Mouse (Mus musculus) midbrain, embryonic 11.5 days (tissue): Measurements from ENCODE around the gene Zwilch. TPM values are rescaled to one million over a fixed set of nuclear protein-coding genes. Genes with fewer than 3 reads are reported as not detected.
"Not testable (repeated sequence)": the region's sequence is repeated elsewhere in the genome, so short reads cannot be mapped to it uniquely, and the experiment has no call there.

Experiments
- ATAC-seq: fragments of 200-750 bp; cut with Nextera tagmentation; 2 replicates; pipeline ENCODE4 v1.8.0; 2017; ENCODE audit warnings: moderate TSS enrichment, moderate library complexity; ENCODE audit not compliant: low FRiP score
- DNase-seq: peaks from one replicate; pipeline ENCODE4 v3.0.0; 2015; ENCODE audit warnings: low spot score; ENCODE audit errors: missing footprints
- H3K27ac ChIP-seq: fragments of 300-500 bp; sonication (generic); 2 replicates; pipeline ENCODE4 v1.5.1; 2014; ENCODE audit warnings: low read depth, low read length
- H3K27me3 ChIP-seq: fragments of 300-500 bp; sonication (generic); 2 replicates; pipeline ENCODE4 v1.6.1; 2014; ENCODE audit warnings: mild to moderate bottlenecking, low read length, moderate library complexity, mixed read lengths; ENCODE audit not compliant: control insufficient read depth, insufficient read depth
- H3K36me3 ChIP-seq: fragments of 300-500 bp; sonication (generic); 2 replicates; pipeline ENCODE4 v1.6.1; 2014; ENCODE audit warnings: mild to moderate bottlenecking, low read length, moderate library complexity, mixed read lengths; ENCODE audit not compliant: control insufficient read depth, insufficient read depth
- H3K4me1 ChIP-seq: fragments of 300-500 bp; sonication (generic); 2 replicates; pipeline ENCODE4 v1.6.1; 2014; ENCODE audit warnings: low read length; ENCODE audit not compliant: control insufficient read depth, insufficient read depth
- H3K4me2 ChIP-seq: fragments of 300-500 bp; sonication (generic); 2 replicates; pipeline ENCODE4 v1.6.1; 2014; ENCODE audit warnings: mild to moderate bottlenecking, moderate library complexity
- H3K4me3 ChIP-seq: fragments of 300-500 bp; sonication (generic); 2 replicates; pipeline ENCODE4 v1.5.1; 2014; ENCODE audit warnings: low read depth, low read length
- H3K9ac ChIP-seq: fragments of 300-500 bp; sonication (generic); 2 replicates; pipeline ENCODE4 v1.6.1; 2014; ENCODE audit warnings: low read length
- H3K9me3 ChIP-seq: fragments of 300-500 bp; sonication (generic); 2 replicates; pipeline ENCODE4 v1.6.1; 2016; ENCODE audit warnings: low read length; ENCODE audit not compliant: control insufficient read depth
- WGBS: fragments of 180-500 bp; shearing (Covaris S2); extraction: QIAGEN DNeasy Blood & Tissue Kit; methylation state at CpG from one replicate; pipeline ENCODE4 v1.1.7; 2014; 5-methylcytosine and 5-hydroxymethylcytosine counted together
- polyA plus RNA-seq: library from polyadenylated mRNA; unstranded; fragments of >200 nt; fragmentation: Nextera tagmentation; extraction: Ambion mirVana; gene quantifications from 2 replicates; pipeline ENCODE4 v1.2.1, GENCODE M21; 2014

The Zwilch gene
- polyA plus RNA-seq, 1 experiment from 2014 or later = 30.5 TPM

DNA sequence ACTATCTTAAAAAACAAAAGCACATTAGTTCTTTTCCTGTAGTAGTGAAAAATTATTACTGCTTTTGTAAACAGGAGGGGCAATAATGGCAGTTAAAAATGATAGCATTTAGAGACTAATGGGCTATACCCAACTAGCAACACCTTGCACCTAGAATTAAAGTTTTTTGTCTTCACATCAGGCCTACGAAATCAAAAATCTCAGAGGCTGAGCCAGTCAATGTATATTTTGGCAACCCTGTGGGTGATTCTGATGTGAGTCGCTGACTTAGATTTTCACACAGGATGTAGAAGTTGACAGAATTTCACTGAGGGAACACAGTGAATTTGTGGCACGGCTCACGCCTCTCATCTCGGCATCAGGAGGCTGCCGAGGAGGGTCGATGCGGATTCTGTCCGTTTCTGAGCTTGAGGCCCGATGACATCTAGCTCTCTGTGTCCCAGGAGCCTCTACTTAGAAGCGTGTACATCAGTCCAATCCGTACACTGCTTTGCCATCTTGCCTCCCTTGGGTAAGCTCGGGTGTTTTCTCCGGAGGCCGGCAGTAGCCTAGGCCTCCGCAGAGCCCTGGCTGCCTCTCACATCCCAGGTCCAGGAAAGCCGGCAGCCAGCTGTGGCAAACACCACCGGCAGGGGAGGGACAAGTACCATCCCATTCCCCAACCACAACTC, 624 bp downstream of the Zwilch start:
- Histone ChIP-seq H3K4me1 (peaks cover 13% of the 10 kb centered on the region), H3K4me2 (peak overlapping the region; percentile 75), H3K4me3 (peak overlapping the region; percentile 97), H3K27me3 (no peaks in the 10 kb centered on the region), H3K9ac (peak overlapping the region; percentile 95), H3K9me3 (no peaks in the 10 kb centered on the region), H3K27ac (peak overlapping the region; percentile 85), H3K36me3 (peaks cover 21% of the 10 kb centered on the region)
- peak; percentile 86 for DNase-seq
- ATAC-seq = peak; percentile 22
- 3% methylated on average over 18 of the region's 18 CpGs for WGBS

DNA sequence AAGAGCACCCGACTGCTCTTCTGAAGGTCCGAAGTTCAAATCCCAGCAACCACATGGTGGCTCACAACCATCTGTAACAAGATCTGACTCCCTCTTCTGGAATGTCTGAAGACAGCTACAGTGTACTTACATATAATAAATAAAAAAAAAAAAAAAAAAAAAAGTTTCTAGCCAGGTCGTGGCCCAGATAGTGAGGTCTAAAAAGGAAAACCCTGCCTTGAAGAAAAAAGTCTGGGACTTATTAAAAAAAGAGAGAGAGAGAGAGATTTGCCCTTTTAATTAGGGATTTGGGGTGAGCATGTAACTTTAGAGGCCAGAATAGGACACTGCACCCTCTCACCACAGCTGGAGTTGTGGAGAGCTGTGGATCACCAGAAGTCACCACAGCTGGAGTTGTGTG, 2.9 kb downstream of the Zwilch start:
- not testable (repeated sequence) for ATAC-seq, H3K4me2 ChIP-seq, DNase-seq, H3K4me3 ChIP-seq, H3K27ac ChIP-seq, H3K9me3 ChIP-seq, H3K9ac ChIP-seq, H3K27me3 ChIP-seq, H3K36me3 ChIP-seq
- H3K4me1 ChIP-seq = peaks cover 13% of the 10 kb centered on the region
- 89% methylated on average over 3 of the region's 3 CpGs for WGBS

GRCm38 (mm10) chr9:64160471-64160870, 12.4 kb downstream of the Zwilch start:
- peaks cover 2% of the 10 kb centered on the region for H3K36me3 ChIP-seq
- H3K4me3 ChIP-seq = no peak overlapping the region
- no peak for DNase-seq
- no peak overlapping the region for H3K9ac ChIP-seq
- H3K27me3 ChIP-seq = no peaks in the 10 kb centered on the region
- no peak overlapping the region for H3K27ac ChIP-seq
- H3K4me2 ChIP-seq = no peak overlapping the region
- H3K4me1 ChIP-seq = no peaks in the 10 kb centered on the region
- ATAC-seq = no peak
- 92% methylated on average over 5 of the region's 5 CpGs for WGBS
- H3K9me3 ChIP-seq = no peaks in the 10 kb centered on the region

DNA sequence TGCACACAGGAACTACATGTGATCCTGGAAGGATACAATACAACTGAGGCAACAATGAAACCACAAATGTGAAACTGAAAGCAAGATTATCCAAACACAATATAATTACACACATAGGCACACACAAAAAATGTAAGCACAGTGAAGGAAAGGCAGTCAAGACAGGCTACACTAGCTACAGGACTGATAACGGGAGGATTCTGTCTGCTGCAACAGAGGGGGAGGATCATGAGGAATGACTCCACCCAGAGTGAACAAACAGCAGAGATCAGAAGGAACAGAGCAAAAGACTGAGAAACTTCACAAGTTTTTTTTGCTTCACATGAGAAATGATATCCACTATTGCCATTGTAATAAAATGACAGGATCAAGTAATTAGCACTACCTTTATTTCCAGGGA, 16.3 kb downstream of the Zwilch start:
- H3K9ac ChIP-seq = no peak overlapping the region
- H3K27me3 ChIP-seq = no peaks in the 10 kb centered on the region
- peaks cover 6% of the 10 kb centered on the region for H3K36me3 ChIP-seq
- no peak overlapping the region for H3K27ac ChIP-seq
- H3K9me3 ChIP-seq = no peaks in the 10 kb centered on the region
- 100% methylated on average over 1 of the region's 1 CpGs for WGBS
- no peak overlapping the region for H3K4me3 ChIP-seq
- no peaks in the 10 kb centered on the region for H3K4me1 ChIP-seq
- ATAC-seq (no peak), DNase-seq (no peak)
- H3K4me2 ChIP-seq = no peak overlapping the region

DNA sequence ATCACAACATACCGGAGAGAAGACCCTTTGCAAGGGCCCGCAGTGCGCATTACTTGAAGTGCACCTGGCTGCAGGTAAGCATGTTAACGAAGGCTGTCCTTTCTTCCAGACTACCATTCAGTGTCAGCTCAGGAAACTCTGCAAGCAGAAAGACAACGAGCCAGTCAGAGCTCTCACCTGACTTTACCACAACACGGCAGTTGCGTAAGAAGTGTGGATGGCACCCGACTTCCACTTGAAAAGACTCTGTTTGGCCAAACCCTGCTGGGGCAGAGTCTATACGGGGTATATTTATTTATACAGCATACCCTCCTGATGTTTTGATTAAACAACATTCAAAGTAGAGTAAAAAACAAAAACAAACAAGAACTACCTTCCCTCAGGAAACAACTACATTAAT, 33.0 kb downstream of the Zwilch start:
- Histone ChIP-seq H3K27ac (no peak overlapping the region), H3K27me3 (no peaks in the 10 kb centered on the region), H3K36me3 (peaks cover 2% of the 10 kb centered on the region; the same call in 1 of the 2 replicates), H3K4me1 (no peaks in the 10 kb centered on the region), H3K4me2 (no peak overlapping the region), H3K4me3 (no peak overlapping the region), H3K9me3 (no peaks in the 10 kb centered on the region), H3K9ac (no peak overlapping the region)
- no peak for DNase-seq
- 93% methylated on average over 9 of the region's 9 CpGs for WGBS
- ATAC-seq = no peak

GRCm38 (mm10) chr9:64138896-64139295, 34.0 kb downstream of the Zwilch start:
- H3K27me3 ChIP-seq, H3K4me1 ChIP-seq, H3K27ac ChIP-seq, H3K4me3 ChIP-seq, H3K4me2 ChIP-seq, H3K9me3 ChIP-seq, H3K9ac ChIP-seq, H3K36me3 ChIP-seq, ATAC-seq: not testable (repeated sequence)
- WGBS = 11% methylated on average over 6 of the region's 6 CpGs
- DNase-seq = peak; percentile 91

DNA sequence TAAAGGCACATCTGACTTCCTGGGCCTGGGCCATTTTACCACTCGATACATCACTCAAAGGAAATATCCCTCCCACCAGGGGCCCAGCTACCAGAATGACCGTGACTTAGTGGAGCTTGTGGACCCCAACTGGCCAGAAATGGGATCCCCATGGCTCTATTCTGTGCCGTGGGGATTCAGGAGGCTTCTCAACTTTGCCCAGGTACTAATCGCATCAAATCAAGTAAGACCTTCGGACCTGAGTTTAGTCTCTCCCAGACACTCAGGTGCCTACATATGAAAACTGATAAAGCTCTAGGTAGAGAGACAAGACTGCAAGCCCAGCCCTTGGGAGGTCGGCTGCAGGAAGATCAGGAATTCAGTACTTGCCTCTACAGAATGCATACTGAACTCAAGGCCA, 41.3 kb downstream of the Zwilch start:
- Histone ChIP-seq H3K4me1 (no peaks in the 10 kb centered on the region), H3K27me3 (no peaks in the 10 kb centered on the region), H3K4me2 (no peak overlapping the region), H3K4me3 (no peak overlapping the region), H3K27ac (no peak overlapping the region), H3K9me3 (no peaks in the 10 kb centered on the region), H3K9ac (no peak overlapping the region), H3K36me3 (no peaks in the 10 kb centered on the region; the same call in 1 of the 2 replicates)
- no peak for ATAC-seq
- DNase-seq = no peak
- WGBS = 92% methylated on average over 6 of the region's 6 CpGs

DNA sequence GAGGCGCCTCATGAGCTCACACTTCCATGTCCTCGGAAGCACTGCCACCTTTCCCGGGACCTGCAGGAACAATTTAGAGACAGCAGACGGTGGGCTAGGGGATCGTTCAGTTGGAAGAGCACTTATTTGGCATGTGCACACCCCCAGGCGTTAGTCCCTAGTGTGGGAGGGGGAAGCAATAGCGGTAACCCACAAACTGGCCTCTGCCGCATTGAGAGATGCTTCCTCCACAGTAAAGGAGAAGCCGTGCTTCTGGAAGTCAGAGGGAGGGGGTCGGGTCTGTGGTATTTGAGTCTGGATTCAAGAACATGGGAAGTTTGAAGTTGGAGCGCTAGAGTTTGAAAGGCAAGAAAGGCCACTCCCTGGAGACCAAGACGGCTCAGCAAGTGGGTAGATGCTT, 46.8 kb downstream of the Zwilch start:
- no peak overlapping the region for H3K4me2 ChIP-seq
- H3K9ac ChIP-seq = no peak overlapping the region
- H3K36me3 ChIP-seq = no peaks in the 10 kb centered on the region
- no peaks in the 10 kb centered on the region for H3K9me3 ChIP-seq
- H3K4me3 ChIP-seq = no peak overlapping the region
- H3K4me1 ChIP-seq = no peaks in the 10 kb centered on the region
- H3K27ac ChIP-seq = no peak overlapping the region
- WGBS = 73% methylated on average over 12 of the region's 12 CpGs
- DNase-seq = no peak
- no peak for ATAC-seq
- H3K27me3 ChIP-seq = no peaks in the 10 kb centered on the region

GRCm38 (mm10) chr9:64125307-64125706, 47.6 kb downstream of the Zwilch start:
- Histone ChIP-seq H3K4me3 (no peak overlapping the region), H3K4me1 (no peaks in the 10 kb centered on the region), H3K27ac (no peak overlapping the region), H3K4me2 (no peak overlapping the region), H3K27me3 (no peaks in the 10 kb centered on the region), H3K9ac (no peak overlapping the region), H3K36me3 (no peaks in the 10 kb centered on the region), H3K9me3 (no peaks in the 10 kb centered on the region)
- no peak for ATAC-seq
- DNase-seq = no peak
- 93% methylated on average over 3 of the region's 3 CpGs for WGBS
